Mouse (Mus musculus): ENCODE results near the gene Cadm2.

Gene Cadm2

DNA sequence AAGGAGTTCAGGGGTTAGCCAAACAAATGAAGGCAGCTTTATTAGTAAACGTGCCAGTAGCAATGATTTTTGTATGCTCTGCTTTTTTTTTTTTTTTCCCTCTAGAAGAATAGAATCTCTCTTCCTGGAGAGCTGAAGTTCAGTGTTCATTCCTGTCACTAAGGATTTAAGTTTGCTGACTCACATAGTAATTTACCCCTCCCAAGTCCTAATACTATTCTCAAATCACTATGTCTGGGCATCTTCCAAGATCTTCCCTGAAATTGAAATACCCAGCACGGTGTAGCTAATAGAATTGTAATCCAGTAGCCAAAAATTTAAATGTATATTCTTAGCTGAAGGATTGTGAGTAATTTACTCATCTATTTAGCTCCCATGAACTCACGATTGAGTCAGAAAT, 914.2 kb downstream of the Cadm2 start:
- no peak for DNase-seq (ENCODE audit: low spot score)

DNA sequence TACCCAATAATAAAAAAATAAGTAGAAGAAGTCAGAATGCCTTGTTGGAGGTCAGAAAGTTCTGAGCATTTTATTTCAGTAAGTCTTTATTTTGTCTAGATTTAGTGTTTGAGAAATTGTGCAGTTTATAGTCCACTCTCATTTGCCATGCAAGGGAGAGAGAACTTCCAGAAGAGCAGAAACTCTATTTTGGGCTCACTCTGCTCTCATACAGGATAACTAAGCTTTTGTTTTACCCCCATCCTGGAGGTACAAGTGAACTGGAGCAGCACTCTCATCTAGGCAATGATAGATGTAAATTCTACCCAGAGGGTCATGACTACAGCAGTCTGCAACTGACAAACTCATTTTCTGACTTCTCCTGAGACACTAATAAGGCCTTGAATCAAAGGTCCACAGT, 925.9 kb downstream of the Cadm2 start:
- DNase-seq (ENCODE audit: low spot score): no peak

DNA sequence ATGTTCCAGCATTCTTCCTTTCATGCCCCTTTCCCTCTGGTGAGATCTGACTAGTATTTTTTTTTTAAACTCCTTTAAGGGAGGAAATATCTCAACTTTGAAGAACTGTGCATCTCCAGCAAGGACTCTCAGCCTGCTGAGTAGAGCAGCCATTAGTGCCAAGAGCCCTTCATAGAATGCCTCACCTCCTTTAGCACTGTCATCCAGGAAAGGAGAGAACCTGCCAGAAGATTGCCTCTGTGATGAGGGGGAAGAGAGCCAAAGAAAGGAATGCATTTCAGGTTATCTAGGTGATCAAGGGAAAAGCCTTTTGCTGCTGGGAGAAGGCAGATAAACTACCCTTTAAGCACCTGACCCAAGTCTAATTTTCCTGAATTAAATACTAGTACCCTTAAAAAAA, 943.5 kb downstream of the Cadm2 start:
- DNase-seq (ENCODE audit: low spot score): no peak

DNA sequence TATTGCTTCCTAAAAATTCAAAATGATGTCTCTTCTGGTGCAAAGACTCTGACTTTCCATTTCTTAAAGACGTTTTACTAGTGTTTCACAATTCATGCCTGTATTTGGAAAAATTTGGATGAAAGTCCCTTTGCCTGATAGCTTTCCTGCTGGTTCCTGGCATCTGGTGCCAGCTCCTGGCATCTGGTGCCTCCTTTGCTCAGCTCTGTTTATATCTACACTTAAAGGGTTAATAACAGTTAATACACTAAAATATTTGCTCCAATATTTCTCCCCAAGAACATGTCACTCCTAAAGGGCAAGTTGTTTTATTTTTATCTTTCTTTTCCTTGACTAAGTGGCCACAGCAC, 969.7 kb downstream of the Cadm2 start:
- no peak for DNase-seq (ENCODE audit: low spot score)

DNA sequence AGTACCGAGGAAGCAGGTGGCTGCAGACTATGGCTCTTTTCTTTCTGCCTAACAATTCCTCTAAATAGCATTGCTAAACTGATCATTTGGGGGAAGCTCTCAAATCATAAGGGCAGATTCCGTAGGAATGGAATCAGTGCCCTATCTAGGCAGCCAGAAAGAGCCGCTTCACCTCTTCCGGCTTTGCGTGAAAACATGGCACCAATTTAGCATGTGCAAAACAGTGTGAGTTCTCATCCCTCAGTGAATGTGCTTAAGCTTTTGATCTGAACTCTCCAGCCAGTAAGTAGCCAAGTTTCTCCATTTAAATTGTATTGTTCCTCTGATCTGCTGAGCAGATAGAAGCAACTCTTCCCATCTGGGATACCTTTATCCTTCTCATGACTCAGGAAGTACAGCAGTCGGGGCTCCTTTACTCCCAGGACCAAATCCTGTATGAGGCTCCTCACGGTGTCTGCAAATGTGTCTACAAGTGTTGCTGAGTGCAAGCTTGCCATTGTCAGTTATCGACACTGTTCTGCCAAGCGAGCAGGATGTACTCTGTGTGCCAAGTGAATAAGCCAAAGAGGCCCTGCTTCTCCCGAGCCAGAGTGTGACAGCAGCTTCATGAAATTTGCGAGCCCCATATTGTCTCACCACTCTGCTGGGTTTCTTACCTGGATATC, 970.2 kb downstream of the Cadm2 start:
- DNase-seq (ENCODE audit: low spot score): no peak

DNA sequence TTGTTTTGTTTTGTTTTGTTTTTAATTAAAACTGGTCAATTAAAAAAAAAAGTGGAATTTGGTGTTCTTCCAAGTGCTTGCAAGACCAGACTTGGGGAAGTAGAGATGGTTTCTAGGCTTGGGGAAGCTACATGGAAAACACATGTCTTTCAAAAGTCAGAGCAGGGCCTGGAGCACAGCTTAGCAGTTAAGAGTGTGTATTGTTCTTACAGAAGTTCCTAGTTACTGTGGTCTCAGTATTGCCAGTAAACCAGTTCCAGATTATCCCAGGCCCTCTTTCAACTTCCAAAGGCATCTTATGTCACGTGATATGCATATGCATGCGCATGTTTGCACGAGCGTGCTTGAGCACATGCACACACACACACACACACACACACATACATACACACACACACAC, 972.9 kb downstream of the Cadm2 start:
- no peak for DNase-seq (ENCODE audit: low spot score)

DNA sequence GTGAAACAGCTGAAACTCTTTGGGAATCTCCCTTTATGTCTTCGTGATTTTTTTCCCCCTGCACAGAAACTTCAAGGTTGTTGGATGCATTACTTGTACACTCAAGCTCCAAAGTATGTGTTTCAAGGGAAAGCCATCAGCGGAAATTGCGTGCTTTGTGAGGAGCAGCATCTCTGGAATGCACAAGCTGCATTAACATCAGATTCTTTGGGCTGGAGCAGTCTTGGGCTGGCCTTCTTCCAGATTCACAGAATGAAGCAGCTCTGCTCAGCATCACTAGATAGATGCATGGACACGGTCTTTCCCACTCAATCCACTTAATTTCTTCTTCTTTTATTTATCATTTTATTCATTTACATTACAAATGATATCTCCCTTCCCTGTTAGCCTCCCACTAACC, 977.1 kb downstream of the Cadm2 start:
- no peak for DNase-seq (ENCODE audit: low spot score)

DNA sequence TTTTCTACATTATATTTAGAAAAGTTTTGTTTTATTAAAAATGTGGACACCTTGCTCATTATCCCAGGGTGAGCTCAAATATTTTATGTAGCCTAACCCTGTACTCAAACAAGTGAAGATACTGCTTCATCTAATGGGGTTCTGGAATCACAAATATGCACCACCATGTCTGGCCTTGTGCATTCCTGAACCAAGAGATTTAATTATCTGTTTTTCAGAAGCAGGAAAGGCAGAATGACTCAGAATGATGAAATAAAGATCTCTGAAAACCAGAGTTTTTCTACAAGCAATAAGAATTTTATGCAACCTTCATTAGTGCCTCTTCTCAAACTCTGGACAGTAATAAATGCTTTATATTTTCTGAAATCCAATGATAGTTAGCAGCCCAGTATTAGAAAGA, 993.2 kb downstream of the Cadm2 start:
- DNase-seq (ENCODE audit: low spot score): no peak

DNA sequence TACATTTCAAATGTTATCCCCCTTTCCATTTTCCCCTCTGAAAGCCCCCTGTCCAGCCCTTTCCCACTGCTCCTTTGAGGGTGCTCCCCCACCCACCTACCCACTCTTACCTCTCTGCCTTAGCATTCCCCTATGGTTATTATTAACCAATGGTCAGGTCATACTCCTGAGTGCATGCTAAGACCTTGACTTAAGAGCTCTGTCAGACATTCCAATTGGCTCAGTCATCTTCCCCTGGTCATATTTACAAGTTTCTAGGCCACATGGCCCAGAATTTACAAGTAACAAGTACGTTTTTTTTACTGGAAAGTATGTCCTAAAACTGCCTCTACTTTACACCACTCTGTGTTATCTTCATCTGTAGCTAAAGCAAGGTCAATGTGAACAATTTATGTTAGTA, 998.3 kb downstream of the Cadm2 start:
- DNase-seq (ENCODE audit: low spot score): no peak

GRCm38 (mm10) chr16:66612624-66613023, 1008.1 kb downstream of the Cadm2 start:
- DNase-seq (ENCODE audit: low spot score): no peak
